Mouse (Mus musculus) liver, postnatal 0 days (tissue): ENCODE results near the gene Gm21992.

Source experiments
- CTCF ChIP-seq: sonication (generic); IDR thresholded peaks from 2 replicates; pipeline ENCODE4 v1.5.1; 2016; ENCODE audit warnings: antibody characterized with exemption, low read depth
- EP300 ChIP-seq: IDR thresholded peaks from 2 replicates; pipeline ENCODE4 v1.6.1; 2016; ENCODE audit warnings: antibody characterized with exemption, low read depth, mild to moderate bottlenecking

GRCm38 (mm10) chr19:4836096-4836495, 24.7 kb upstream of the Gm21992 start:
- TF ChIP-seq CTCF (no peak), EP300 (peak; percentile 71; the same call in 1 of the 2 replicates)
